Mouse (Mus musculus) spleen, postnatal 14 days (tissue): ENCODE data around the gene Arl6ip5.

ENCODE experiments used
- DNase-seq, 2 experiments: peaks; one replicate each; pipeline ENCODE4 v3.0.0; 2021 to 2022; ENCODE audit warnings: low spot score in 2 of 2

Gene Arl6ip5

GRCm38 (mm10) chr6:97210191-97210961 lies at the start of gene Arl6ip5:
TSS of gene Arl6ip5 (plus strand) at chr6:97210689.
- peak; percentile 74 to 82 for DNase-seq

DNA sequence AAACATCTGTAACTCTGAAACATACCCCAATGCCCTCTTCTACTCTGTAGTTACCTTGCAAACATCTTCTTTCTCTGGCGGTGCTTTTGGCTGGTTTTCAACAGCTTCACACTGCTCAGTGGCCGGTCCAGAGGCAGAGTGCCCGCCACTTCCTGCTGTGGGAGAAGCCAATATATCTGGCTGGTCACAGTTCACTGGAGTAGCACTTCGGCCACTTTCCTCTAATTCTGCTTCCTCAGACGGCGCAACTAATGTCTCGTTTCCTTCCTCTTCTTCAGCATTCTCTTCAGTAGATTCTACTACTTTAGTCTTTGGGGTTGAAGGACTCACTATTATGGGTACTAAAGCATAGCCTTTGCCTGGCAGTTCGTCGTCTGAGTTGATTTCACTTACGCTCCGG lies 34.8 kb upstream of the Arl6ip5 start:
- DNase-seq: no peak

- DNase-seq: peak; percentile 91 to 93
Observed at GRCm38 (mm10) chr6:97178491-97179366, 31.8 kb upstream of the Arl6ip5 start, which contains the start of gene Tmf1. TSS of gene Tmf1 (minus strand) at chr6:97179122.

DNA sequence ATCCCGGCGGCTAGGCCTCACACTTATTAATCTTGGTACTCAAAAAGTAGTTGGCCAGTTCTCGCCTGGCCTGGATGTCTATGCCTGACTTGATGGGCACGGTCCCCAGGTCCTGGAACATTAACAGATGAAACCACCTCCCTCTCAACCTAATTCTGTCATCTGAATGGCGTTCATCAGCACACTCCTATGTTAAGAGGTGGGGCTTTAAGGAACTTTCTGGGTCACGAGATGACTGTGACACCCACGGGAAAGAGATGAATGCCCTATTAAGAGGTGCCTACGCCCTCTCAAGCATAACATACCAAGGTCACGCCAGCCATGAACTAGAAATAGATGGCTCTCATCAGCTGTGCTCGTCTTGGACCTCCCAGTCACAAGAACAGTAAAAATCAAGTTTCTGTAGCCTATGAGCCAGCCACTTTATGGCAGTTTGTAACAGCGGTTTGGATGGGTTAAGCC lies 31.1 kb upstream of the Arl6ip5 start:
- DNase-seq: no peak

GRCm38 (mm10) chr6:97200437-97200836 lies 10.1 kb upstream of the Arl6ip5 start:
- no peak for DNase-seq

DNA sequence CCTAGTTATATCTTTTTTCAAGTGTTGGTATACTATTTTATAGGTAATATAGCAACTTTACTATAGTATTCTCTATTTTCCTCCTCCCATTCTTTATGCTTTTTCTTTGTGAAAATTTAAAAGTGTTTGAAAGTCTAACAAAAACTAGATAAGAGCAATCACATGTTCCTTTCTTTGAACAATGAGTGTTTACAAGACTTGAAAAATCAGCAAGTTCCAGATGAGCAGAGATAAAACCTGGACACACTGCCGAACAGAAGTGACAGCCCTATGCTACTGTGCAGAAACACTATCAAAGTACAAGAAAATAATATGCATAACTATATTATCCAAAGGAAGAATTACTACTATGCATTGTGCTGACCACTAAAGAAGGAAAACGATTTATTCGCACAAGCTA lies 8.0 kb upstream of the Arl6ip5 start:
- DNase-seq: no peak

GRCm38 (mm10) chr6:97204252-97204869 lies 6.1 kb upstream of the Arl6ip5 start:
- no peak for DNase-seq

GRCm38 (mm10) chr6:97204952-97205351 lies 5.5 kb upstream of the Arl6ip5 start:
- peak; percentile 16 to 21 for DNase-seq

DNA sequence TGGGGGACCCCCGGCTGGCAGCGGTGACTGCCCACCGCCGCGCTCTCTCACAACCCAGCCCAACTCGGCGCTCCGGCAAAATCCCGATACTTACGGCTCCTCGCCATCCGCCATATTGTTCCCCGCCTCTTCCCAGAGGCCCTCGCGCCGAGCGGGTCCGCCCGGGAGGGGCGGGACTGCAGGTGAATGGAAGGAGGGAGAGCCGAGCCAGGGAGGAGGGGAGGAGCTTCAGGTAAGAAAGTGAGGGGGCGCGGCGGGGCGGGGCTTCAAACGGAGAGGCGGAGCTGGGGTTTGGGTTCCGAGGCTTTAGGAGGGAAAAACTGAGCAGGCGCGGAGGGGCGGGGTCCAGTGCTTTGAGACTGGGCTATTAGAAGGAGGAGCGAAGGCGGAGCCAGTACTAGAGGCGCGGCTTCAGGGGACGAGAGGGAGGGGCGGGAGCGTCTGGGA lies 5.0 kb upstream of the Arl6ip5 start, which contains the start of gene Uba3:
Gene Uba3 (minus strand): TSS at position 209 of the 447 bp plus-strand sequence.
- DNase-seq: peak; percentile 99

DNA sequence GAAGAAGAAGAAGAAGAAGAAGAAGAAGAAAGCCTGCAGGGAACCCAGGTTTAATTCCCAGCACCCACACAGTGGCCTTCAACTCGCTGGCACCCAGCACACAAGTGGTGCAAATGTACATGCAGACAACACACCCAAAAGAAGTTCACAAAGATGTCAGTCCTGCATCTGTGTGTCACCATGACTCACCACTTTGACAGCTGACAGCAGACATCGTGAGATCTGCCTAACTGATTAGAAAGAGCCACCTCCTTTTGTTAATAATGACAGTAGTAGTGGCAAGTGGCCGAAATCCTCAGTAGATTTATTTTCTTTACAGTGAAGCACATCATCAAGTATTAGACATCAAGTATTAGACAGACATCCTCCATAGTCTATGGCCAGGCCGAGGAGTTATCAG lies 3.4 kb upstream of the Arl6ip5 start:
- no peak for DNase-seq

DNA sequence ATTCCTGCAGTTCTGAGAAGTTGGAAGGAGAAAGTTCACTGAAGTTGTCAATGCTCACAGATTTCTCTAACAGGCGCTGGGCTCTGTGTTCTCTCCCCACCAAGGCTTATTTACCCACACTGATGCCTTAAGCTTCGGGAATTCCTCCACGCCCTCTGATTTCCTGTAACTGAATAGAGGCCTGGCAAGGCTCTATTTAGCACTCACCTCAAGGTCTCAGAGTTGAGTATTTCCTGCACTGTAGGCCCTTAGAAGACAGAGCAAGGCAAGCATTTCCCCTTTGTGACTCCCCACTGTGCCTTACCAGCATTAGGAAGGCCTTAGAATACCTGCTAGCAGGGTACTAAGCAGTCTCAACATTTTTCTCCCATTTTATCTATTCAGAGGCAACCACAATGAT lies 2.1 kb upstream of the Arl6ip5 start:
- no peak for DNase-seq

DNA sequence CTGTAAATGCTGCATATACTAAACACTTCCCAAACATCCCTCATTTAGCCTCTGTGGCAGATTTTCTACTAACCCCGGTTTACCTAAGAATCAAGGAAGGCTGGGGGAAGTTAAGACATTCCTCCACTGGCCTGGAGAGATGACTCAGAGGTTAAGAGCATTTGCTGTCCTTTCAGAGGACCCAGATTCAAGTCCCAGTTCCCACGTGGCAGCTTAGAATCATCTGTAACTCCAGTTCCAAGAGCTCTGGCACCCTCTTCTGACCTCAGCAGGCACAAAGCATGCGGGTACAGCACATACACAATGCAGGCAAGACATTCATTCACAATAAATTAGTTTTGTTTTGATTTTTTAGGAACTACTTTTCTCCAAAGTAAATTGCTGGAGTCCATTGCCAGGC lies 1.3 kb upstream of the Arl6ip5 start:
- DNase-seq: no peak

DNA sequence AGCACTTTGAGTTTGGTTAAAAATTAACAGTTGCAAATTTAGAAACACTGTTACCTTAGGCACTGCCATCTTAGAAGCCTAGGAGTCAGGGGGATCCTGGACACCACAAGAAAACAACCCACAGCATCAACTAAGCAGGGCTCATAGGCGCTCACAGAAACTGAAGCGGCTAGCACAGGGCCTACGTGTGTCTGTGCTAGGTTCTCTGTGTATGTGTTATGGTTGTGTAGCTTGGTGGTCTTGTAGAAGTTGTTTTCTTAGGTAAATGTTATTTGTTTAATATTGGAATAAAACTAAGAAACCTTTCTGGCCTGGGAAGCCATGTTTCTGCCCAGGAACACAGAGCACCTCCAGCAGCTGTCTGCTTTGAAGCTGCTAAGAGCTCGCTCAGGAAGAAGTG lies 738 bp upstream of the Arl6ip5 start:
- no peak for DNase-seq

GRCm38 (mm10) chr6:97210962-97211601 lies 593 bp downstream of the Arl6ip5 start:
- DNase-seq: peak; percentile 17 to 22

GRCm38 (mm10) chr6:97211981-97212380 lies 1.5 kb downstream of the Arl6ip5 start:
- no peak for DNase-seq

DNA sequence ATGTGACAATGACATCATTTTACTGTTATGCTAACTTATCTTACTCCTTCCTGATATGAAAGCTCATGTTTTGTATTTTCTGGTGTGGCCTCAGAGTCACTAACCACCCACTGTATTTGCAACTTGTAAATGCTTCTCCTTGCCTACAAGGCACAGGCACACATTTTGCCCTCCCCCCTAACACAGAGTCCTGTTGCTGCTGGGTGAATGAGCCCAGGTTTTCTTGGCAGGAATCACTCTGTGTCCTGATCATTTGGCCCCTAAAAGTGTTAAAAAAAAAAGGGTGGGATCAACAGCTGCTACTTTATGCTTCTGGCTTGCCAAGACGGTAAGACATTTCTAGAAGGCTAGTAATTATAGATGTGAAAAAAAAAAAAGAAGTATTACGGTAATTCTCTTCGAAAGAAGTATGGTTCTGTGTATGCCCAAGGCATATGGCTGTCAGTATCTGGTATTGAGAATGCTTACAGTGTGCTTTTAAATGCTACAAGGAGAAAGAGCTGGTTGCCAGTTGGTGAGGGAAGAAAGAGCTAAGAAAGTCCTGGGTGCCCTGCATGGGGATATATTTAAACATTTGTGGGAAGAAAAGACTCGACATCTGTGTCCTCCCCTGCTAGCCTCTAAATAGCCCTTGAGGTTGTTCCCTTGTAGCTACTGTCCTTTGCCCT lies 5.8 kb downstream of the Arl6ip5 start:
- no peak for DNase-seq

DNA sequence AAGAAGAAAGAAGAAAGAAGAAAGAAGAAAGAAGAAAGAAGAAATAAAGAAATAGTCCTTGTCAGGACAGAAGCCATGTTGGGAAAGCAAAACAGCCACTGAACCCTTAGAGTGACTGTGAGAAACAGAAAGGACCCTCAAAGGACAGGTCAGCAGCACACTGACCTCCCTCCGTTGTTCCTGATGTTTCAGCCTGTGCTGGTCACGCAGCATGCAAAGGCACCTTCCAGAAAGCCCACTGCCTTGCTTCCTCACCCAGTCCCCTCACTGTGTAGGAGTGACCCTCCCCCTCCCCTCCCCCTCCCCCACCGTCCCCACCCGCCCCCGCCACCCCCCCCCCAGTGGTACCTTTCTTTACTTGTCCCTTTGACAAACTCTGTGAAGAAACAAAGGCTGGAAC lies 10.2 kb downstream of the Arl6ip5 start:
- DNase-seq: no peak

DNA sequence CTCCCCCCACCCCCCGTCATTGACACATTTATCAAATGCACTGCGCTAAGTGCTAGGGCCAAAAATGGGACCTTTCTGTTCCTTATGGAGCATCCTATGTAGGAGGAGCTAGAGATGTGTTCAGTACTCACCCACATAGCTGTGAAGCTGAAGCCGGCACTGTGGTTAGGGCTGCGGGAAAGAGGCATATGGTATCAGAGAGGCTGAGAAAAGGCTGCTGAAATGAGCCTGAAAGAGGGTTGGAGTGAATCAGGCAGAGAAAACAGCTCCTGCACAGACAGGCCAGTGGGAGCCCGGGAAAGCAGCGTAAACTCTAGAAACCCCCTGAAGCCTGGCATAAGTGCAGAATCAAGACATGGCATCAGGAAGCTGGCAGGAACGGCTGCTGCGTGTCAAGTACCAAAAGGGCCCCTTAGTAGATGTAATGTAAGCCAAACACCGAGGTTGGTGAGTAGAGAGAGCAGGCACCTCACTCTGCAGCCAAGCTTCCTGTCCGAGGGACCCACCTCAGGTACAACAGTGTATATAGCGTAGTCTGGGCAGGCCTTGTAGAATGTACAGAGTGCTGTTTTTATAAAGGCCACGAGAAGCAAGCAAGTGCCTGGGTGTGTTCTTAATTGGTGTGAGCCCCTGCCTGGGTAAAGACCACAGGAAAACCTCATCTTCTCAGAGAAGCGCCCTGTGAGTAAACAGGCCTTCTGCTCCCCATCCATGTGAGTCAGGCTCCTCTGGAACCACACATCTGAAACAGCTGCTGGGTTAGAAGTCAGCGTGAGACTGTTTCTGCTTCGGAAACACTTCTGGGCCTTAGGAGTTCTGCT lies 10.9 kb downstream of the Arl6ip5 start:
- DNase-seq: no peak

DNA sequence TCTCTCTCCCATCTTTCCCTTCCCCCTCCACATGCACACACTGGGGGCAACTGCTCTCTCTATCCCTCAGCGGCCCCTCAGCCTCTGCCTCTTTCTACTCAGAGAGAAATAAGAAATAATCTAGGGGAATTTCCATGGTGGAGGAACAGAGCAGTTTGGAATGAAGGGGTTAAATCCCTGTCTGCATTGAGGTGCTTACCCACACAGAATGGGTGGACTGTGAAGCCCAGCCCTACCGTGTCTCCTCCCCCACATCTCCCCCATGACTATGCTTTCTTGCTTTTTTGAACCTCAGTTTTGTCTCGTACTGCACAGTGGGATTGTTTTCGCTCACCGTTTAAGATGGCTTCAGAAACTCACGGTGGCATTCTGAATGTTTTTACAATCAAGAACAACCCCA lies 11.8 kb downstream of the Arl6ip5 start:
- no peak for DNase-seq

- DNase-seq: no peak
Observed at GRCm38 (mm10) chr6:97222931-97223467, 12.5 kb downstream of the Arl6ip5 start.
